Mouse (Mus musculus): ENCODE measurements around the gene Rhbdl1. TPM values are rescaled to one million over a fixed set of nuclear protein-coding genes. Genes with fewer than 3 reads are reported as not detected.
"Not testable (repeated sequence)": the region's sequence is repeated elsewhere in the genome, so short reads cannot be mapped to it uniquely, and the experiment has no call there.

The Rhbdl1 gene
- total and polyA plus RNA-seq, 2 experiments, result 0.74 to 5.5 TPM

DNA sequence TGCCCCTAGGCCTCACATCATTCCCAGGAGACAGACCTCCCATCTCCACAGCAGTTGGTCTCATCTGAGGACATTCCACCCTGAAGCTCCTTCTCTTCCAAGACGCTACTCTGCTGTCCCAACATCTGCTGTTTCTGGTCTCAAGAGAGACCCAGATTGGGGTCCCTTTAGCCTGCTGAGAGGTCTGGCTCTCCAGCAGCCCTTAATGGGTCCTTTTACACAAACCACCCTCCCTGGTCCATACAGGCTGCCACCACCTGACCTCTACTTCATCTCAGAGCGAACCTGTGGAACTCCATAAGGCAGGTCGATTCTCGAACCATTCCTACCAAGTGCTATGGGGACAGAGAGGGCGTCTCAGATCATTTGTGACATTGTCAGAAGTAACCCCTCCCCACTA, 29.1 kb downstream of the Rhbdl1 start:
- no peak for DNase-seq (ENCODE audit: extremely low read depth, low read depth, low spot score)
- 53% methylated on average over 5 of the region's 5 CpGs for WGBS
- no peaks in the 10 kb centered on the region for H3K79me2 ChIP-seq (ENCODE audit: control insufficient read depth, insufficient read depth, low read length)
- H3K4me1 ChIP-seq (ENCODE audit: control insufficient read depth, insufficient read depth, low read length), result peaks cover 3% of the 10 kb centered on the region; the same call in 1 of the 2 replicates
- no peaks in the 10 kb centered on the region for H3K36me3 ChIP-seq (ENCODE audit: control insufficient read depth, insufficient read depth, low read length)
- TF ChIP-seq POLR2A (IDR thresholded peaks at IDR 0.05; ENCODE audit: extremely low read depth, insufficient read depth, low read length) (no peak), CTCF (IDR thresholded peaks at IDR 0.05; ENCODE audit: low read depth, low read length) (no peak)
- no peak overlapping the region for H3K27ac ChIP-seq (replicated peaks; ENCODE audit: insufficient read depth, low read depth, low read length)
- H3K9ac ChIP-seq (ENCODE audit: low read depth, low read length), result no peak overlapping the region
- H3K4me3 ChIP-seq (ENCODE audit: insufficient read depth, low read depth, low read length), result no peak overlapping the region
- peaks cover 15% of the 10 kb centered on the region for H3K27me3 ChIP-seq (ENCODE audit: control insufficient read depth, insufficient read depth, low read length)

DNA sequence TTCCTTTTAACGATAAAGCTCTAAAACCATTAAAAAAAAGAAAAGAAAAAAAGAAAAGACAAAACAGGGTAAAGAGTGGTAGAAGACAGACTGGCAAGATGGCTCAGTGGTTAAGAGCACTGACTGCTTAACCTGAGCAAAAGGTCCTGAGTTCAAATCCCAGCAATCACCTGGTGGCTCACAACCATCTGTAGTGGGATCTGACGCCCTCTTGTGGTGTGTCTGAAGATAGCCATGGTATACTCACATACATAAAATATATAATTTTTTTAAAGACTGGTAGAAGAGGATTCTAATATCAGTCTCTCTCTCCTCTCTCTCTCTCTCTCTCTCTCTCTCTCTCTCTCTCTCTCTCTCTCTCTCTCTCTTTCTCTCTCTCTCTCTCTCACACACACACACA, 29.6 kb downstream of the Rhbdl1 start:
- not testable (repeated sequence) for H3K4me3 ChIP-seq (ENCODE audit: insufficient read depth, low read depth, low read length); H3K79me2 ChIP-seq (ENCODE audit: control insufficient read depth, insufficient read depth, low read length); DNase-seq (ENCODE audit: extremely low read depth, low read depth, low spot score); H3K9ac ChIP-seq (ENCODE audit: low read depth, low read length); H3K27ac ChIP-seq (replicated peaks; ENCODE audit: insufficient read depth, low read depth, low read length); H3K4me1 ChIP-seq (ENCODE audit: control insufficient read depth, insufficient read depth, low read length); H3K36me3 ChIP-seq (ENCODE audit: control insufficient read depth, insufficient read depth, low read length)
- 52% methylated on average over 2 of the region's 2 CpGs for WGBS
- H3K27me3 ChIP-seq (ENCODE audit: control insufficient read depth, insufficient read depth, low read length), result peaks cover 18% of the 10 kb centered on the region

DNA sequence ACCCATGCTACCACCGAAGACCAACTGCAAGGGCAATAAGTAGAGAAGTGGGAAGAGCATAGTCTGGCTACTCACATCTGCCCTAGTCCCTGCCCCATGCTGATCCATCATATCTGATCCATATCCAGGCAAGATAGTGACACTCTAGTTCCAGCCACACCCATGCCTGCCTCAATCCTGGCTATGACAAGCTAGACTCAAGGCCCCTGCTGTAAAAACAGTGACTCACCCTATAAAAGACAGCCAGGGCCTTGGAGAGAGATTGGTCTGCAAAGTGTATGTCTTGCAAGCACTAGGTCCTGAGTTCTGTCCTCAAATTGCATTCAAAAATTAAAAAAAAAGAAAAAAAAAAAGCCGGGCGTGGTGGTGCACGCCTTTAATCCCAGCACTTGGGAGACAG, 30.6 kb downstream of the Rhbdl1 start:
- H3K4me1 ChIP-seq (ENCODE audit: control insufficient read depth, insufficient read depth, low read length), result peaks cover 3% of the 10 kb centered on the region; the same call in 1 of the 2 replicates
- H3K9ac ChIP-seq (ENCODE audit: low read depth, low read length), result no peak overlapping the region
- H3K27me3 ChIP-seq (ENCODE audit: control insufficient read depth, insufficient read depth, low read length), result peaks cover 18% of the 10 kb centered on the region
- no peak for TF ChIP-seq CTCF (IDR thresholded peaks at IDR 0.05; ENCODE audit: low read depth, low read length)
- no peak for TF ChIP-seq POLR2A (IDR thresholded peaks at IDR 0.05; ENCODE audit: extremely low read depth, insufficient read depth, low read length)
- WGBS, result 88% methylated on average over 4 of the region's 4 CpGs
- no peaks in the 10 kb centered on the region for H3K36me3 ChIP-seq (ENCODE audit: control insufficient read depth, insufficient read depth, low read length)
- no peaks in the 10 kb centered on the region for H3K79me2 ChIP-seq (ENCODE audit: control insufficient read depth, insufficient read depth, low read length)
- DNase-seq (ENCODE audit: extremely low read depth, low read depth, low spot score), result no peak
- H3K4me3 ChIP-seq (ENCODE audit: insufficient read depth, low read depth, low read length), result no peak overlapping the region
- no peak overlapping the region for H3K27ac ChIP-seq (replicated peaks; ENCODE audit: insufficient read depth, low read depth, low read length)

DNA sequence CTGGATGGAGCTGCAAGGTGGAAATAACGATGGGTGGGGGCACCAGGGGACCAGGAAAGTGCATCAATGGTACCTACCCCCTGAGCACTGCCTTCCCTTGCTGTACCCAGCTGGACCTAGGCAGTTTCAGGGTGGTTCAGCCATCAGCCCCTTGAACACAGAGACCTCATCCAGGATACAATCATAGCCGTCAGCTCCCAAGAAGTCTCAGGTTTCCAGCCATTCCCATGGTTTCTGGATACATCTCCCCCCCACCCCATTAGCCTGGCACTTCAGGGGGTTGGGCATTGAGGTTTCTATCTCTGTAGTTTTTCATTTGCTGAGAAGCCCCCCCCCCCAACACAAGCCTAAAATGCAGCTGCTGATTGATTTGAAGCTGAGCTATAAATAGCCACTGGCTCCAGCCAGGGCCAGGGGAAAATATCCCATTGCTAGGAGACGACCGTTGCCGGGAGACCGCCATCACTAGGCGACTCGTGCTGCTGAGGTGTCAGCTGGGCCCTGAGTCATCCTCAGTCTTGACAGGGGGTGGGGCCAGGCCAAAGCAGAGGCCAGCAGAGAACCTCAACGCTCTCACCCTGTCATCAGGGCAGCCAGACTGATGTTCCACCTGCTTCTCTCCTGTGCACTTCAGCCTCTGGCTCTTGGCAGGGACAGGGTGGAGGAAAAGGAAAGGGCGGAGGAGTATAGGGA, 34.1 kb downstream of the Rhbdl1 start:
- TF ChIP-seq CTCF (IDR thresholded peaks at IDR 0.05; ENCODE audit: low read depth, low read length), result no peak
- no peak for TF ChIP-seq POLR2A (IDR thresholded peaks at IDR 0.05; ENCODE audit: extremely low read depth, insufficient read depth, low read length)
- H3K9ac ChIP-seq (ENCODE audit: low read depth, low read length), result no peak overlapping the region

DNA sequence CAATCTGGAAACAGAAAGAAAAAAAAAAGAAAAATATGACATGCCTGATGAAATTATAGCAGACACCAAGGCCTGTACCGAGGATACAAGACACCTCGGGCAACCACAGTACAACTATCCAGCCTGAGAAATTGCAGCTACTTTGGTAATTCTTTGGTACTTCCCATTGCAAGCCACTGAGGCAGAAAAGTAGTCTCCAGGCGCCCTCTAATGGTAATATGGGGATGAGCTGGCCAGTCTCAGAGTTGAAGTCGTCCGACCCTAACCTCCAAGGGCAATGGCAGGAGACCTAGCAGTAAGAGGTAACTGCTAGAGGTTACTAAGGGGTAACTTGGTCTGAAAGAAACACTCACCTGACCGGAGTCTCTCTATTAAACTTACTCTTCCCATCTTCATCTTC, 36.1 kb downstream of the Rhbdl1 start:
- Histone ChIP-seq H3K36me3 (ENCODE audit: control insufficient read depth, insufficient read depth, low read length) (no peaks in the 10 kb centered on the region), H3K9ac (ENCODE audit: low read depth, low read length) (no peak overlapping the region), H3K27ac (replicated peaks; ENCODE audit: insufficient read depth, low read depth, low read length) (no peak overlapping the region), H3K27me3 (ENCODE audit: control insufficient read depth, insufficient read depth, low read length) (peaks cover 5% of the 10 kb centered on the region; the same call in 1 of the 2 replicates), H3K79me2 (ENCODE audit: control insufficient read depth, insufficient read depth, low read length) (no peaks in the 10 kb centered on the region), H3K4me1 (ENCODE audit: control insufficient read depth, insufficient read depth, low read length) (no peaks in the 10 kb centered on the region), H3K4me3 (ENCODE audit: insufficient read depth, low read depth, low read length) (no peak overlapping the region)
- peak; percentile 62 for DNase-seq (ENCODE audit: extremely low read depth, low read depth, low spot score)
- TF ChIP-seq POLR2A (IDR thresholded peaks at IDR 0.05; ENCODE audit: extremely low read depth, insufficient read depth, low read length) (no peak), CTCF (IDR thresholded peaks at IDR 0.05; ENCODE audit: low read depth, low read length) (peak; percentile 70)
- 5% methylated on average over 6 of the region's 6 CpGs for WGBS

More for the DNA sequence above, 34.1 kb downstream of the Rhbdl1 start:
- Histone ChIP-seq H3K4me3 (ENCODE audit: insufficient read depth, low read depth, low read length) (no peak overlapping the region), H3K79me2 (ENCODE audit: control insufficient read depth, insufficient read depth, low read length) (no peaks in the 10 kb centered on the region), H3K4me1 (ENCODE audit: control insufficient read depth, insufficient read depth, low read length) (no peaks in the 10 kb centered on the region), H3K27ac (replicated peaks; ENCODE audit: insufficient read depth, low read depth, low read length) (no peak overlapping the region), H3K27me3 (ENCODE audit: control insufficient read depth, insufficient read depth, low read length) (peaks cover 5% of the 10 kb centered on the region; the same call in 1 of the 2 replicates), H3K36me3 (ENCODE audit: control insufficient read depth, insufficient read depth, low read length) (no peaks in the 10 kb centered on the region)
- DNase-seq (ENCODE audit: extremely low read depth, low read depth, low spot score), result no peak
- WGBS, result 14% methylated on average over 10 of the region's 10 CpGs

DNA sequence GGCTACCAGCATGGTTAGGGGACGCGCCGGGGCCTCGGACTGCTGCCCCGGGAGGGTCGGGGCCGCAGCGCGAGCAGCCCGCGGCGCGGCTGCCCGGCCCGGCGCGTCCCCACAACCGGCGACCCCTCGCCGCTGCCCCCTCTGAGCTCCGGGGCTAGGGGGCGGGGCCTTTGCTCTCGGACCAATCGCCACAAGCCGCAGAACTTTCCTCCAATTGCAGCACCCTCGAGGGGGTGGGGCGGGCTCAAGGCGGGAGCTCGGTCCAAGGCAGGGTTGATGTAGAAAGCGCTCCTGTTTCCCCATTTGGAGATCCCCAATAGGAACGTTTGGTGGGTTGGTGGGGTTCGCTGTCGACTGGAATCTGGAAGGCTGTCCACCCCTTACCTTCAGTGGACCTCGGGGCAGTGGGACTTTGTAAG, 40.1 kb downstream of the Rhbdl1 start, which contains the start of gene Metrn:
Gene Metrn (minus strand): TSS at position 186 of the 419 bp plus-strand sequence.
- peak; percentile 52 for DNase-seq (ENCODE audit: extremely low read depth, low read depth, low spot score)
- Histone ChIP-seq H3K4me3 (ENCODE audit: insufficient read depth, low read depth, low read length) (peak within 1 kb of the TSS; percentile 79), H3K4me1 (ENCODE audit: control insufficient read depth, insufficient read depth, low read length) (peaks cover 5% of the 10 kb centered on the region; the same call in 1 of the 2 replicates), H3K9ac (ENCODE audit: low read depth, low read length) (peak within 1 kb of the TSS; percentile 79), H3K36me3 (ENCODE audit: control insufficient read depth, insufficient read depth, low read length) (no peaks in the 10 kb centered on the region), H3K27ac (replicated peaks; ENCODE audit: insufficient read depth, low read depth, low read length) (peak within 1 kb of the TSS; percentile 3; the same call in 1 of the 2 replicates), H3K79me2 (ENCODE audit: control insufficient read depth, insufficient read depth, low read length) (no peaks in the 10 kb centered on the region), H3K27me3 (ENCODE audit: control insufficient read depth, insufficient read depth, low read length) (no peaks in the 10 kb centered on the region)
- TF ChIP-seq CTCF (IDR thresholded peaks at IDR 0.05; ENCODE audit: low read depth, low read length), result no peak
- no peak for TF ChIP-seq POLR2A (IDR thresholded peaks at IDR 0.05; ENCODE audit: extremely low read depth, insufficient read depth, low read length)
- WGBS, result under 1% methylated on average over 35 of the region's 35 CpGs

All from liver, adult 2 months (tissue).